Mouse (Mus musculus): ENCODE results near the gene Zcchc4. TPM values are rescaled to one million over a fixed set of nuclear protein-coding genes. Genes with fewer than 3 reads are reported as not detected.
"Not testable (repeated sequence)": the region's sequence is repeated elsewhere in the genome, so short reads cannot be mapped to it uniquely, and the experiment has no call there.

Zcchc4 gene
- polyA plus RNA-seq, 1 experiment from 2014 or later: 9.3 TPM

DNA sequence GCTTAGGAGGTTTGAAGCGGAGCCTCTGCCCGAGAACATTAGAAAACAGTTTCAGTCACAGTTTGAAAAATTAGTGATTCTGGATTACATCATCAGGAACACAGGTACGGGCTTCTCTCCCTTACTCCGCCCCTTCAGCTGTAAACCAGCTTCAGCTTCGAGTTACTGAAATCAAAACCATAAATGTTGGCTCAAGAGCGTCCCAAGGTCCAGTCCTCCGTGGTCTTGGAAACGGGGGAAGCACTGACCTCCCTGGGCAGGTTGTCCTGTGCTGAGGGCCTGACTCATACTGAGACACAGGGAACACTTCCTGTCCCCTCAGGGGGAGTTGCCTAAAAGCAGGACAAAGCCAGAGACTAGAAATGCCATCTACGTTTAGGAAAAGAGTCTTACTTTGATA, 22.1 kb upstream of the Zcchc4 start:
- no peak for ATAC-seq (ENCODE audit: low FRiP score)

DNA sequence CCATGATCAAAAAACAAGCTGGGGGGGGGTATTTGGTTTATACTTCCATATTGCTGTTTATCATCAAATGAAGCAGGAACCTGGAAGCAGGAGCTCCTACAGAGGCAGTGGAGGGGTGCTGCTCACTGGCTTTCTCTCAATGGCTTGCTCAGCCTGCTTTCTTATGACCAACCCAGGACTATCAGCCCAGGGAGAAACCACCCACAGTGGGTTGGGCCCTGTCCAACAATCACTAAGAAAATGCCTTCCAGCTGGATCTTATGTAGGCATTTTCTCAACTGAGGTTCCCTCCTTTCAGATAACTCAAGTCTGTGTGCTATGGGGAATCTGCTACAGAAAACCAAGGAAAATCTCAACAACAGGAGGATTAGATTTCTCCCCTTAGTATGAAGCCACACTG, 21.0 kb upstream of the Zcchc4 start:
- Histone ChIP-seq H3K27ac (no peak overlapping the region), H3K9ac (no peak overlapping the region), H3K36me3 (replicated peaks; ENCODE audit: control insufficient read depth, insufficient read depth) (no peaks in the 10 kb centered on the region), H3K4me2 (replicated peaks) (no peak overlapping the region), H3K9me3 (ENCODE audit: control insufficient read depth, low read length) (no peaks in the 10 kb centered on the region), H3K4me3 (replicated peaks; ENCODE audit: low read length) (no peak overlapping the region), H3K27me3 (ENCODE audit: control insufficient read depth, insufficient read depth, low read length) (no peaks in the 10 kb centered on the region), H3K4me1 (replicated peaks; ENCODE audit: control insufficient read depth, insufficient read depth, low read length) (no peaks in the 10 kb centered on the region)
- ATAC-seq (ENCODE audit: low FRiP score) (no peak), DNase-seq (ENCODE audit: low spot score) (no peak)

More for the DNA sequence above, 22.1 kb upstream of the Zcchc4 start:
- H3K36me3 ChIP-seq (replicated peaks; ENCODE audit: control insufficient read depth, insufficient read depth): no peaks in the 10 kb centered on the region
- no peak overlapping the region for H3K4me3 ChIP-seq (replicated peaks; ENCODE audit: low read length)
- H3K27ac ChIP-seq: no peak overlapping the region
- no peak overlapping the region for H3K4me2 ChIP-seq (replicated peaks)
- DNase-seq (ENCODE audit: low spot score): no peak
- 89% methylated on average over 9 of the region's 9 CpGs for WGBS
- H3K27me3 ChIP-seq (ENCODE audit: control insufficient read depth, insufficient read depth, low read length): no peaks in the 10 kb centered on the region
- no peaks in the 10 kb centered on the region for H3K9me3 ChIP-seq (ENCODE audit: control insufficient read depth, low read length)
- H3K4me1 ChIP-seq (replicated peaks; ENCODE audit: control insufficient read depth, insufficient read depth, low read length): no peaks in the 10 kb centered on the region
- H3K9ac ChIP-seq: no peak overlapping the region

DNA sequence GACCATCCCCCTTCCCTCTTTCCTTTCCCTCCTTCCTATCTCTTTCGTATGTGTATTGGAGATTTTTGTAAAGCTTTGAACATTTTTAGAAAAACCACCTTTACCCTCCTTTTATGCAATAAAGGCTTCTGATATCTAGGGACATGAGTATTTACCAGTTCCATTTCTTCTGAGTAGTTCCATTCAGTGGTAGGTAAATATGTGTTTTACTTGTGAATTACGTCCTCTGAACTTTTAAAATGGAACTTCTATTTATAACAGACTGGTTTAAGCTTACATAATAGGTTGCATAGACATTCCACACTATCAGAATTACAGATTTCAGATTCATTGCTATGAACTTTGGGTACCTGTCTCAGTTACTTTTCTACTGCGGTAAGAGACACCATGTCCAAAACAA, 19.9 kb upstream of the Zcchc4 start:
- no peak overlapping the region for H3K4me2 ChIP-seq (replicated peaks)
- H3K9ac ChIP-seq: no peak overlapping the region
- no peaks in the 10 kb centered on the region for H3K4me1 ChIP-seq (replicated peaks; ENCODE audit: control insufficient read depth, insufficient read depth, low read length)
- H3K36me3 ChIP-seq (replicated peaks; ENCODE audit: control insufficient read depth, insufficient read depth): no peaks in the 10 kb centered on the region
- no peak overlapping the region for H3K27ac ChIP-seq
- no peak for DNase-seq (ENCODE audit: low spot score)
- no peak overlapping the region for H3K4me3 ChIP-seq (replicated peaks; ENCODE audit: low read length)
- ATAC-seq (ENCODE audit: low FRiP score): no peak
- no peaks in the 10 kb centered on the region for H3K9me3 ChIP-seq (ENCODE audit: control insufficient read depth, low read length)
- WGBS: 97% methylated on average over 3 of the region's 3 CpGs
- no peaks in the 10 kb centered on the region for H3K27me3 ChIP-seq (ENCODE audit: control insufficient read depth, insufficient read depth, low read length)

DNA sequence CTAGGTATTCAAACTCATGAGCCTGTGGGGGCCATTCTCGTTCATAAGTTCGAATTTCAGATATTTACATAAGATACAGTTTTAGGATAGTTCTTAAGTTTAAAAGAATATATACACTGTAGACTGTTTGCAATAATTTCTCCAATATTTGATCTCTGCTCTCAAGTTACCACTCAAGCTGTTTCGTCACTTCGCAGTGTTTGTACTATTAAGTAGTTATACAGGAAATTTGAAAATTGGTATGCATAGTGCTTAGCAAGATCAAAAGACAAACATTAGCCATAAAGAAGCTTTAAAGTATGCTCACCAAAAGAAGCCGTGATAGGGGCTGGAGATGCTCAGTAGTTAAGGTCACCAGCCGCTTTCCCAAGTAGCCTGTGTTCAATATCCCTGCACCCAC, 19.2 kb upstream of the Zcchc4 start:
- H3K36me3 ChIP-seq (replicated peaks; ENCODE audit: control insufficient read depth, insufficient read depth): no peaks in the 10 kb centered on the region

DNA sequence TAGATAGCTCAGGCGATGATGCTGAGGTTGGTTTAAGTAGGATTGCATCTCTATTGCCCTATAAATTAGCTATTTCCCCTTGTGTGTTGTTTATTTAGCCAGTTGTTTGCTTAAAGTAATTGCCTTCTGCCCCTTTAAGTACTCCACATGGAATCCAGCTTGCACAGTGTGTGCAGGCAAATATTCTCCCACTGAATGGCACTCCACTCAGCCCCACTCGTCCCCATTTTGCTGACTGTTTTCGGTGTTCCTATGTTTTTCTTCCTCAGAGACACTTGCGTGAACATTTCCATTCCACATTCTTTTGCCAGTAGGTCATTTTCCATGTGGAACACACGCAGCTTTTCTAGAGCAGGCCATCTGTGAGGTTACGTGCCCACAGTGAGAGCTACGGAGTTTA, 12.6 kb upstream of the Zcchc4 start:
- no peaks in the 10 kb centered on the region for H3K36me3 ChIP-seq (replicated peaks; ENCODE audit: control insufficient read depth, insufficient read depth)
- no peak for ATAC-seq (ENCODE audit: low FRiP score)
- no peak overlapping the region for H3K4me3 ChIP-seq (replicated peaks; ENCODE audit: low read length)
- DNase-seq (ENCODE audit: low spot score): no peak
- H3K9ac ChIP-seq: no peak overlapping the region
- H3K27me3 ChIP-seq (ENCODE audit: control insufficient read depth, insufficient read depth, low read length): no peaks in the 10 kb centered on the region
- no peaks in the 10 kb centered on the region for H3K9me3 ChIP-seq (ENCODE audit: control insufficient read depth, low read length)
- WGBS: 91% methylated on average over 7 of the region's 7 CpGs
- no peak overlapping the region for H3K4me2 ChIP-seq (replicated peaks)
- no peak overlapping the region for H3K27ac ChIP-seq
- H3K4me1 ChIP-seq (replicated peaks; ENCODE audit: control insufficient read depth, insufficient read depth, low read length): no peaks in the 10 kb centered on the region

More for the DNA sequence above, 19.2 kb upstream of the Zcchc4 start:
- Histone ChIP-seq H3K9me3 (ENCODE audit: control insufficient read depth, low read length) (no peaks in the 10 kb centered on the region), H3K4me2 (replicated peaks) (no peak overlapping the region), H3K4me1 (replicated peaks; ENCODE audit: control insufficient read depth, insufficient read depth, low read length) (no peaks in the 10 kb centered on the region), H3K4me3 (replicated peaks; ENCODE audit: low read length) (no peak overlapping the region), H3K9ac (no peak overlapping the region), H3K27ac (no peak overlapping the region), H3K27me3 (ENCODE audit: control insufficient read depth, insufficient read depth, low read length) (no peaks in the 10 kb centered on the region)
- 95% methylated on average over 6 of the region's 6 CpGs for WGBS
- ATAC-seq (ENCODE audit: low FRiP score): no peak
- DNase-seq (ENCODE audit: low spot score): no peak

DNA sequence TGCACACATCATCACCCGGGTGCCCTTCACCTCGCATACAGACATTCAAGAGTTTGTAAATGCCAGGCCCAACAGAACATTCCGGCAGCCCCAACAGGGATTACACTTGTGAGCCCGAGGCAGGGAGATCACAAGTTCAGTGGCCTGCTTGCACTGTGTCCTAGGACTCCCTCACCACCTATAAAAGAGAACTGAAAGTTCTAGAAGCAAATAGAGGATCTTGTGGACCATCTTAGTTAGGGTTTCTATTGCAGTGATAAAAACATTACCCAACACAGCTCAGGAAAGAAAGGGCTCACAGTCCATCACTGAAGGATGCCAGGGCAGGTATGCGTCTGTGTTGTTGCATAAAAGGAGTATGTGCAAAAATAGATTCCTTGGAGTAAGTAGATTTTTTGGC, 942 bp upstream of the Zcchc4 start:
- DNase-seq (ENCODE audit: low spot score): no peak
- Histone ChIP-seq H3K4me3 (replicated peaks; ENCODE audit: low read length) (no peak overlapping the region), H3K27me3 (ENCODE audit: control insufficient read depth, insufficient read depth, low read length) (no peaks in the 10 kb centered on the region), H3K36me3 (replicated peaks; ENCODE audit: control insufficient read depth, insufficient read depth) (0 out of 2 replicates have a peak, but pooled peaks cover 3% of the 10 kb centered on the region), H3K4me1 (replicated peaks; ENCODE audit: control insufficient read depth, insufficient read depth, low read length) (no peaks in the 10 kb centered on the region), H3K9me3 (ENCODE audit: control insufficient read depth, low read length) (no peaks in the 10 kb centered on the region), H3K9ac (no peak overlapping the region), H3K4me2 (replicated peaks) (no peak overlapping the region), H3K27ac (no peak overlapping the region)
- no peak for ATAC-seq (ENCODE audit: low FRiP score)
- 90% methylated on average over 5 of the region's 5 CpGs for WGBS

DNA sequence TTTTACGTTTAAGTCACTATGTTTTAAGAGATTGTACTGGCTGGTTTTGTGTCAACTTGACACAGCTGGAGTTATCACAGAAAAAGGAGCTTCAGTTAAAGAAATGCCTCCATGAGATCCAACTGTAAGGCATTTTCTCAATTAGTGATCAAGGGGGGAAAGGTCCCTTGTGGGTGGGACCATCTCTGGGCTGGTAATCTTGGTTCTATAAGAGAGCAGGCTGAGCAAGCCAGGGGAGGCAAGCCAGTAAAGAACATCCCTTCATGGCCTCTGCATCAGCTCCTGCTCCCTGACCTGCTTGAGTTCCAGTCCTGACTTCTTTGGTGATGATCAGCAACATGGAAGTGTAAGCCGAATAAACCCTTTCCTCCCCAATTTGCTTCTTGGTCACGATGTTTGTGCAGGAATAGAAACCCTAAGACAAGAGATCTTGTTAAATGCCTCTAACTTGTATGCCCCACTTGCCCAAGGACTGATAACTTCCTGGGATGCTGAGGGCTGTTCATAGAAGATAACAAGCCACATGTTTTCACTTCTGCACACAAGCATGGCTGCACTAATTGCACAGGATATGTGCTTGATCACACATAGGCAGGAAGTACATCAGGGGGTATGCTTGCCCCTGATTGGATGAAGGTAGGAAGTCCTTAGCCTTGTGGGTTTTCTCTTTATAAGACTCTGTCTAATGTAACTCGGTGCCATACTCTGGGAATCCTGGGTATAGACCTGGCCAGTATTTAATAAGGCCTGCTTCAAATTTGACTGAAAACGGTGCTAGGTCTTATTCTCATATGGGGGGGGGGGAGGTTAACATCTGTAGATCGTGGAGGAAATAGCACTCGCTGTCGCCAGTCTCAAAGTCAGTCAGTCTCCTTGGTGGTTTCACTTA, 1.5 kb downstream of the Zcchc4 start:
- not testable (repeated sequence) for H3K9me3 ChIP-seq (ENCODE audit: control insufficient read depth, low read length); H3K4me2 ChIP-seq (replicated peaks); H3K36me3 ChIP-seq (replicated peaks; ENCODE audit: control insufficient read depth, insufficient read depth); H3K9ac ChIP-seq; H3K27ac ChIP-seq; H3K27me3 ChIP-seq (ENCODE audit: control insufficient read depth, insufficient read depth, low read length); DNase-seq (ENCODE audit: low spot score); ATAC-seq (ENCODE audit: low FRiP score); H3K4me1 ChIP-seq (replicated peaks; ENCODE audit: control insufficient read depth, insufficient read depth, low read length); H3K4me3 ChIP-seq (replicated peaks; ENCODE audit: low read length)
- WGBS: 92% methylated on average over 8 of the region's 8 CpGs

DNA sequence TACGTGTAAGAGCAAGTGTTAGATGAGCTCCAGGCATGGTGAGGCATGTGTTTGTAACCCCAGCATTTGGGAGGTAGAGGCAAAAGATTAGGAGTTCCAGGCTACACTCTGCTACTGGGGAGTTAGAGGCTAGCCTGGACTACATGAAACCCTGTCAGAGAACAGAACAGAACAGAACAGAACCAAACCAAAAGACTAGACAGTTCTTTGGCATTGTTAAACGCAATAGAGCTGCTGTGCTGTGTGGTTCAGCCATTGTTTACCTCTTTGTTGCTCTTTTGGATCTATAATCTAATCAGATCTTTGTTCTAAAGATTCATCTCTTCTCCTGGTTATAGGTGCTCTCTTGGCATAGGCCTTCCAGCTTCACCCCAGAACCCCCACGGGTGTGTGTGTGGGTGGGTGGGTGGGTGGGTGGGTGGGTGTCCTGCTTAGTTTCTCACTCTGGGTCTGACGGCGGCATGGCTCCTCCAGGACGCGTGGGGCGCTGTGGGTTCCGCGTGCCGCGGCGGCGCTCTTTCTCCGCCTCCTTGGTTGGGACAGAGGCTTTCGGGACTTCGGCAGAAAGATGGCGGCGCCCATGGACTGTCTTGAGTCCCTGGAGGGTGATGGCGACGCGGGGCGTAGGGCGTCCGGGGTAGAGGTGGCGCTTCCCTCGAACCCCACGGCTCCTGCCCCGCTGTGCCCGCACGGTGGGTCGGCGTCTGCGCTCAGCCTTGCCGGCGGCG, 7.5 kb downstream of the Zcchc4 start:
- H3K4me3 ChIP-seq (replicated peaks; ENCODE audit: low read length): peak overlapping the region; percentile 53
- peak overlapping the region; percentile 62 for H3K9ac ChIP-seq
- no peaks in the 10 kb centered on the region for H3K36me3 ChIP-seq (replicated peaks; ENCODE audit: control insufficient read depth, insufficient read depth)
- ATAC-seq (ENCODE audit: low FRiP score) (peak; percentile 98), DNase-seq (ENCODE audit: low spot score) (peak; percentile 87)
- H3K27ac ChIP-seq: peak overlapping the region; percentile 83
- H3K9me3 ChIP-seq (ENCODE audit: control insufficient read depth, low read length): no peaks in the 10 kb centered on the region
- H3K27me3 ChIP-seq (ENCODE audit: control insufficient read depth, insufficient read depth, low read length): no peaks in the 10 kb centered on the region
- peak overlapping the region; percentile 56 for H3K4me2 ChIP-seq (replicated peaks)
- 5% methylated on average over 37 of the region's 37 CpGs for WGBS
- H3K4me1 ChIP-seq (replicated peaks; ENCODE audit: control insufficient read depth, insufficient read depth, low read length): no peaks in the 10 kb centered on the region

DNA sequence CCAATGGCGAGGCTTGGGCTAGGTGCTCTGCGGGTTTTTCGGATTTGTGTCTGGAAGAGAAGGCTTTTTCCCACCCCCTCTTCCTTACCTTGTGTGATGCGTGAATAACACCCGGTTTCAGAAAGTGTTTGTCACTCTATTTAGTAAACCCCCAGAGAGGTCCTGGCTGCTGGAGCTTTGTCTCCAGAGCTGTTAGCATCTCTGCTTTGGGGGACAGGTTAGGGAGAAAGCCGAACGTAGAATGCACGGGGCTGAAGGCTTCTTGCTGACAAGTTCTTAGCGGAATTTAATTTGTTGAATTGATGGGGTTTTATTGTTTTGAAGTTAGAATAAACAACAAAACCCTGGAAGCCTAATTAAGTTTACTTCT, 8.0 kb downstream of the Zcchc4 start:
- peak; percentile 54 for DNase-seq (ENCODE audit: low spot score)
- Histone ChIP-seq H3K4me1 (replicated peaks; ENCODE audit: control insufficient read depth, insufficient read depth, low read length) (no peaks in the 10 kb centered on the region), H3K9ac (peak overlapping the region; percentile 62), H3K9me3 (ENCODE audit: control insufficient read depth, low read length) (no peaks in the 10 kb centered on the region), H3K4me2 (replicated peaks) (peak overlapping the region; percentile 56), H3K27me3 (ENCODE audit: control insufficient read depth, insufficient read depth, low read length) (no peaks in the 10 kb centered on the region), H3K27ac (peak overlapping the region; percentile 83), H3K36me3 (replicated peaks; ENCODE audit: control insufficient read depth, insufficient read depth) (no peaks in the 10 kb centered on the region), H3K4me3 (replicated peaks; ENCODE audit: low read length) (peak overlapping the region; percentile 53)
- ATAC-seq (ENCODE audit: low FRiP score): peak; percentile 77
- under 1% methylated on average over 9 of the region's 9 CpGs for WGBS
